Mouse (Mus musculus): Measurements from ENCODE around the gene Ganc. TPM values are rescaled to one million over a fixed set of nuclear protein-coding genes. Genes with fewer than 3 reads are reported as not detected.
A peak's percentile ranks its signal among the peaks of the same experiment; 100 is the strongest.

The Ganc gene
- polyA plus RNA-seq, 1 experiment from 2014 or later: 7.7 TPM

- WGBS: 52% methylated on average over 3 of the region's 3 CpGs
- no peak overlapping the region for H3K27ac ChIP-seq
- no peak overlapping the region for H3K4me2 ChIP-seq
- no peaks in the 10 kb centered on the region for H3K4me1 ChIP-seq
- no peak overlapping the region for H3K4me3 ChIP-seq (replicated peaks)
- no peak overlapping the region for H3K9ac ChIP-seq
- no peaks in the 10 kb centered on the region for H3K36me3 ChIP-seq
- H3K27me3 ChIP-seq (replicated peaks): no peaks in the 10 kb centered on the region
- no peaks in the 10 kb centered on the region for H3K9me3 ChIP-seq
- no peak for ATAC-seq (ENCODE audit: insufficient read depth, low FRiP score, low read depth)
These were observed 74.9 kb downstream of the Ganc start for GRCm38 (mm10) chr2:120478600-120478999.

GRCm38 (mm10) chr2:120481921-120482320, 78.2 kb downstream of the Ganc start:
- Histone ChIP-seq H3K4me1 (no peaks in the 10 kb centered on the region), H3K27ac (no peak overlapping the region), H3K4me3 (replicated peaks) (no peak overlapping the region), H3K36me3 (no peaks in the 10 kb centered on the region), H3K27me3 (replicated peaks) (no peaks in the 10 kb centered on the region), H3K9ac (no peak overlapping the region), H3K4me2 (no peak overlapping the region), H3K9me3 (no peaks in the 10 kb centered on the region)
- no peak for ATAC-seq (ENCODE audit: insufficient read depth, low FRiP score, low read depth)
- WGBS: 66% methylated on average over 8 of the region's 8 CpGs

GRCm38 (mm10) chr2:120482506-120483389, 79.1 kb downstream of the Ganc start:
- H3K27me3 ChIP-seq (replicated peaks): no peaks in the 10 kb centered on the region
- no peak overlapping the region for H3K4me2 ChIP-seq
- 64% methylated on average over 8 of the region's 8 CpGs for WGBS
- H3K27ac ChIP-seq: peak overlapping the region; percentile 3; the same call in 1 of the 2 replicates
- no peaks in the 10 kb centered on the region for H3K36me3 ChIP-seq
- H3K4me1 ChIP-seq: no peaks in the 10 kb centered on the region
- H3K9me3 ChIP-seq: no peaks in the 10 kb centered on the region
- no peak overlapping the region for H3K4me3 ChIP-seq (replicated peaks)
- peak; percentile 56; the same call in 1 of the 2 replicates for ATAC-seq (ENCODE audit: insufficient read depth, low FRiP score, low read depth)
- H3K9ac ChIP-seq: no peak overlapping the region

GRCm38 (mm10) chr2:120484241-120484640, 80.5 kb downstream of the Ganc start:
- H3K4me1 ChIP-seq: no peaks in the 10 kb centered on the region

GRCm38 (mm10) chr2:120493254-120493653, 89.6 kb downstream of the Ganc start:
- Histone ChIP-seq H3K27me3 (replicated peaks) (no peaks in the 10 kb centered on the region), H3K4me2 (no peak overlapping the region), H3K4me3 (replicated peaks) (no peak overlapping the region), H3K9me3 (no peaks in the 10 kb centered on the region), H3K9ac (no peak overlapping the region), H3K36me3 (no peaks in the 10 kb centered on the region), H3K4me1 (no peaks in the 10 kb centered on the region), H3K27ac (no peak overlapping the region)
- ATAC-seq (ENCODE audit: insufficient read depth, low FRiP score, low read depth): no peak
- WGBS: 36% methylated on average over 4 of the region's 4 CpGs

More at GRCm38 (mm10) chr2:120484241-120484640, 80.5 kb downstream of the Ganc start:
- WGBS: 91% methylated on average over 3 of the region's 3 CpGs
- Histone ChIP-seq H3K9me3 (no peaks in the 10 kb centered on the region), H3K4me3 (replicated peaks) (no peak overlapping the region), H3K9ac (no peak overlapping the region), H3K27me3 (replicated peaks) (no peaks in the 10 kb centered on the region), H3K36me3 (no peaks in the 10 kb centered on the region), H3K4me2 (no peak overlapping the region), H3K27ac (no peak overlapping the region)
- no peak for ATAC-seq (ENCODE audit: insufficient read depth, low FRiP score, low read depth)

GRCm38 (mm10) chr2:120496511-120496910, 92.8 kb downstream of the Ganc start:
- Histone ChIP-seq H3K9me3 (no peaks in the 10 kb centered on the region), H3K27me3 (replicated peaks) (no peaks in the 10 kb centered on the region), H3K27ac (no peak overlapping the region), H3K36me3 (no peaks in the 10 kb centered on the region), H3K4me1 (peaks cover 14% of the 10 kb centered on the region), H3K4me3 (replicated peaks) (no peak overlapping the region), H3K9ac (no peak overlapping the region), H3K4me2 (no peak overlapping the region)
- WGBS: 46% methylated on average over 3 of the region's 3 CpGs
- ATAC-seq (ENCODE audit: insufficient read depth, low FRiP score, low read depth): no peak

GRCm38 (mm10) chr2:120499971-120500471, 96.3 kb downstream of the Ganc start:
- no peaks in the 10 kb centered on the region for H3K27me3 ChIP-seq (replicated peaks)
- 0 out of 2 replicates have a peak, but pooled peaks cover 3% of the 10 kb centered on the region for H3K36me3 ChIP-seq
- peaks cover 20% of the 10 kb centered on the region for H3K4me1 ChIP-seq
- H3K9me3 ChIP-seq: no peaks in the 10 kb centered on the region
- no peak overlapping the region for H3K4me3 ChIP-seq (replicated peaks)
- ATAC-seq (ENCODE audit: insufficient read depth, low FRiP score, low read depth): peak; percentile 34; the same call in 1 of the 2 replicates
- H3K4me2 ChIP-seq: peak overlapping the region; percentile 6; the same call in 1 of the 2 replicates
- H3K27ac ChIP-seq: 0 out of 2 replicates have a peak overlapping the region, but pooled peaks have one; percentile 19
- no peak overlapping the region for H3K9ac ChIP-seq
- 32% methylated on average over 6 of the region's 6 CpGs for WGBS

- Histone ChIP-seq H3K9me3 (no peaks in the 10 kb centered on the region), H3K27me3 (replicated peaks) (no peaks in the 10 kb centered on the region), H3K27ac (no peak overlapping the region), H3K4me2 (no peak overlapping the region; the same call in 1 of the 2 replicates), H3K36me3 (peaks cover 14% of the 10 kb centered on the region), H3K4me3 (replicated peaks) (no peak overlapping the region), H3K4me1 (peaks cover 20% of the 10 kb centered on the region), H3K9ac (no peak overlapping the region)
- ATAC-seq (ENCODE audit: insufficient read depth, low FRiP score, low read depth): 0 out of 2 replicates have a peak, but pooled peaks have one; percentile 23
- WGBS: 38% methylated on average over 17 of the region's 17 CpGs
These were observed 97.6 kb downstream of the Ganc start for GRCm38 (mm10) chr2:120501136-120501918.

GRCm38 (mm10) chr2:120501931-120502604, 98.4 kb downstream of the Ganc start:
- Histone ChIP-seq H3K4me1 (peaks cover 20% of the 10 kb centered on the region), H3K36me3 (peaks cover 16% of the 10 kb centered on the region), H3K9me3 (no peaks in the 10 kb centered on the region), H3K4me2 (no peak overlapping the region), H3K27me3 (replicated peaks) (no peaks in the 10 kb centered on the region), H3K27ac (no peak overlapping the region), H3K9ac (no peak overlapping the region), H3K4me3 (replicated peaks) (no peak overlapping the region)
- 62% methylated on average over 13 of the region's 13 CpGs for WGBS
- ATAC-seq (ENCODE audit: insufficient read depth, low FRiP score, low read depth): no peak

- Histone ChIP-seq H3K27me3 (replicated peaks) (no peaks in the 10 kb centered on the region), H3K4me1 (peaks cover 20% of the 10 kb centered on the region), H3K4me2 (no peak overlapping the region), H3K9me3 (no peaks in the 10 kb centered on the region), H3K27ac (no peak overlapping the region), H3K36me3 (peaks cover 16% of the 10 kb centered on the region), H3K9ac (no peak overlapping the region), H3K4me3 (replicated peaks) (no peak overlapping the region)
- WGBS: 73% methylated on average over 3 of the region's 3 CpGs
- ATAC-seq (ENCODE audit: insufficient read depth, low FRiP score, low read depth): no peak
These were observed 98.9 kb downstream of the Ganc start for GRCm38 (mm10) chr2:120502605-120502990.

- no peaks in the 10 kb centered on the region for H3K9me3 ChIP-seq
- peaks cover 16% of the 10 kb centered on the region for H3K36me3 ChIP-seq
- H3K9ac ChIP-seq: no peak overlapping the region
- no peak overlapping the region for H3K27ac ChIP-seq
- ATAC-seq (ENCODE audit: insufficient read depth, low FRiP score, low read depth): no peak
- WGBS: 82% methylated on average over 6 of the region's 6 CpGs
- H3K4me3 ChIP-seq (replicated peaks): no peak overlapping the region
- no peak overlapping the region for H3K4me2 ChIP-seq
- peaks cover 20% of the 10 kb centered on the region for H3K4me1 ChIP-seq
- H3K27me3 ChIP-seq (replicated peaks): no peaks in the 10 kb centered on the region
These were observed 99.4 kb downstream of the Ganc start for GRCm38 (mm10) chr2:120503094-120503493.
